Mouse (Mus musculus) activated CD4-positive, CD25-positive, alpha-beta regulatory T cell, adult 4 months (primary cell): ENCODE measurements at regions not wholly inside any gene's neighbourhood (a gene's known extent, or its start where the extent isn't known, plus 50 kb on each side); places are given as distances from the start of the nearest gene placed in this dataset.

Experiments
- ATAC-seq: one replicate; pipeline ENCODE4 v1.8.0; 2017

- ATAC-seq = no peak
Observed at GRCm38 (mm10) chr5:111601711-111602521, 131.8 kb upstream of the Gm26897 start.

GRCm38 (mm10) chr5:111613687-111614086 lies 120.0 kb upstream of the Gm26897 start:
- ATAC-seq = no peak

- ATAC-seq = no peak
Observed at GRCm38 (mm10) chr5:111619974-111620373, 113.8 kb upstream of the Gm26897 start.

GRCm38 (mm10) chr5:111620626-111621025 lies 113.1 kb upstream of the Gm26897 start:
- no peak for ATAC-seq

GRCm38 (mm10) chr5:111622481-111622880 lies 111.2 kb upstream of the Gm26897 start:
- no peak for ATAC-seq

GRCm38 (mm10) chr5:111626273-111626798 lies 107.4 kb upstream of the Gm26897 start:
- no peak for ATAC-seq

- ATAC-seq = no peak
Observed at GRCm38 (mm10) chr5:111630313-111630844, 103.3 kb upstream of the Gm26897 start.

GRCm38 (mm10) chr5:111631572-111632161 lies 102.1 kb upstream of the Gm26897 start:
- ATAC-seq = no peak

GRCm38 (mm10) chr5:111635092-111635491 lies 98.6 kb upstream of the Gm26897 start:
- ATAC-seq = no peak

- ATAC-seq = no peak
Observed at GRCm38 (mm10) chr5:111636969-111637368, 96.8 kb upstream of the Gm26897 start.

GRCm38 (mm10) chr5:111638306-111638705 lies 95.4 kb upstream of the Gm26897 start:
- ATAC-seq = no peak

- ATAC-seq = no peak
Observed at GRCm38 (mm10) chr5:111639476-111640287, 94.0 kb upstream of the Gm26897 start.

GRCm38 (mm10) chr5:111640976-111641375 lies 92.7 kb upstream of the Gm26897 start:
- no peak for ATAC-seq

- no peak for ATAC-seq
Observed at GRCm38 (mm10) chr5:111641685-111642084, 92.0 kb upstream of the Gm26897 start.

GRCm38 (mm10) chr5:111644142-111644541 lies 89.6 kb upstream of the Gm26897 start:
- no peak for ATAC-seq

- ATAC-seq = no peak
Observed at GRCm38 (mm10) chr5:111644788-111645187, 88.9 kb upstream of the Gm26897 start.

- ATAC-seq = no peak
Observed at GRCm38 (mm10) chr5:111647686-111648200, 86.0 kb upstream of the Gm26897 start.

GRCm38 (mm10) chr5:111648481-111648880 lies 85.2 kb upstream of the Gm26897 start:
- no peak for ATAC-seq

- ATAC-seq = no peak
Observed at GRCm38 (mm10) chr5:111649012-111649411, 84.7 kb upstream of the Gm26897 start.

- no peak for ATAC-seq
Observed at GRCm38 (mm10) chr5:111652472-111652871, 81.3 kb upstream of the Gm26897 start.

- no peak for ATAC-seq
Observed at GRCm38 (mm10) chr5:111656436-111656835, 77.3 kb upstream of the Gm26897 start.

- no peak for ATAC-seq
Observed at GRCm38 (mm10) chr5:111657759-111658429, 75.8 kb upstream of the Gm26897 start.
